Mouse (Mus musculus) stomach, postnatal 0 days (tissue): ENCODE results near the gene Ncapg.

Experiments
- CTCF ChIP-seq: IDR thresholded peaks from 2 replicates; pipeline ENCODE4 v1.5.1; 2016; ENCODE audit warnings: antibody characterized with exemption, low read depth, mild to moderate bottlenecking, moderate library complexity
- EP300 ChIP-seq: optimal IDR thresholded peaks from 2 replicates; pipeline ENCODE3; 2016; ENCODE audit warnings: antibody characterized with exemption

DNA sequence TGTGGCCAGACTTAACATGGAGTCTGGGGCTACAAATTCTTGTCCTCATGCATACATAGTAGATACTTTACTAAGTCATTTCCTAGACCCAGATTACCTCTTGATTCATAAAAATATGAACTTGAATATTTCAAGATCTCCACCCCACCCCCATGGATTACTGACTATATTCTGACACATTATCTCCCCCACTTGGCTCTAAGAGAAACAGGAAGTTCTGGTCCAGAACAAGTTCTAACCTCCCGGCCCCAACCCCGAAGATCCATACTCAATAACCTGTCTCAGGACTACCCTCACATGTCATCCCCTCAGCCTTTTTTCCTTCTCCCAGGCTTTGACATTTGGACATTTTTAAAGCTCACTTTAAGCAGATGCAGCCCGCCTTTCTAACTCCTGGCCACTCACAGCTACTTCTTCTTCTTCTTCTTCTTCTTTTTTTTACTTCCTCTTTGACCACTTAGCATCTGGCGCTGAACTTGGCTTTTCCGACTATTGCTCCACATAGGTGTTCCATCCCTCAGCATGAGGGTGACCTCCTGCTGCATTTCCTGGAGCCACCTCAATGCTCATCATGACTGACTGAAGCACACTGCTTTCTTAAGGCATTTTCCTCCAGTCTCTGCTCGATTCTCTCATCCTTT is 49.2 kb downstream of the Ncapg start:
- no peak for TF ChIP-seq CTCF
- TF ChIP-seq EP300: no peak
